Mouse (Mus musculus) hindbrain, postnatal 0 days (tissue): ENCODE data around the gene Limch1. TPM values are rescaled to one million over a fixed set of nuclear protein-coding genes. Genes with fewer than 3 reads are reported as not detected.

ENCODE experiments used
- ATAC-seq: fragments of 200-750 bp; cut with Nextera tagmentation; 2 replicates; pipeline ENCODE4 v1.8.0; 2017; ENCODE audit warnings: mild to moderate bottlenecking, moderate TSS enrichment, moderate library complexity
- DNase-seq: peaks from one replicate; pipeline ENCODE4 v3.0.0-alpha.2; 2015; ENCODE audit warnings: low spot score
- H3K27ac ChIP-seq: fragments of 300-500 bp; sonication (generic); 2 replicates; pipeline ENCODE4 v1.5.1; 2014; ENCODE audit warnings: mild to moderate bottlenecking
- H3K27me3 ChIP-seq: fragments of 300-500 bp; sonication (generic); 2 replicates; pipeline ENCODE4 v1.6.1; 2014; ENCODE audit warnings: low read length, mixed read lengths; ENCODE audit not compliant: insufficient read depth
- H3K36me3 ChIP-seq: fragments of 300-500 bp; sonication (generic); 2 replicates; pipeline ENCODE4 v1.6.1; 2014; ENCODE audit warnings: low read length, mixed read lengths; ENCODE audit not compliant: insufficient read depth
- H3K4me1 ChIP-seq: fragments of 300-500 bp; sonication (generic); 2 replicates; pipeline ENCODE4 v1.6.1; 2014; ENCODE audit warnings: antibody characterized with exemption, low read length, mixed read lengths; ENCODE audit not compliant: insufficient read depth
- H3K4me2 ChIP-seq: fragments of 300-500 bp; sonication (generic); 2 replicates; pipeline ENCODE4 v1.6.1; 2014; ENCODE audit warnings: low read depth, mild to moderate bottlenecking, low read length, moderate library complexity, mixed read lengths
- H3K4me3 ChIP-seq: fragments of 300-500 bp; sonication (generic); 2 replicates; pipeline ENCODE4 v1.5.1; 2014; ENCODE audit warnings: low read length
- H3K9ac ChIP-seq: fragments of 300-500 bp; sonication (generic); replicated peaks from 2 replicates; pipeline ENCODE4 v1.6.1; 2014; ENCODE audit warnings: mild to moderate bottlenecking, low read length, moderate library complexity, mixed read lengths
- H3K9me3 ChIP-seq: fragments of 300-500 bp; sonication (generic); 2 replicates; pipeline ENCODE4 v1.6.1; 2016; ENCODE audit warnings: low read length, mixed read lengths
- CTCF ChIP-seq: IDR thresholded peaks from 2 replicates; pipeline ENCODE4 v1.5.1; 2016; ENCODE audit warnings: antibody characterized with exemption, control low read depth, low read depth
- WGBS: fragments of 180-500 bp; shearing (Covaris S2); extraction: QIAGEN DNeasy Blood & Tissue Kit; methylation state at CpG from one replicate; pipeline ENCODE4 v1.1.7; 2014; 5-methylcytosine and 5-hydroxymethylcytosine counted together
- polyA plus RNA-seq: library from polyadenylated mRNA; unstranded; fragments of >200 nt; fragmentation: Nextera tagmentation; extraction: Ambion mirVana; gene quantifications from 2 replicates; pipeline ENCODE4 v1.2.1, GENCODE M21; 2015
- total RNA-seq: library from RNA; depleted of rRNA; stranded (reverse); fragments of >200 nt; gene quantifications from 2 replicates; pipeline ENCODE4 v1.2.3, GENCODE M21; 2014

Gene Limch1
- total and polyA plus RNA-seq, 2 experiments from 2014 or later = 50.4 to 72.4 TPM

DNA sequence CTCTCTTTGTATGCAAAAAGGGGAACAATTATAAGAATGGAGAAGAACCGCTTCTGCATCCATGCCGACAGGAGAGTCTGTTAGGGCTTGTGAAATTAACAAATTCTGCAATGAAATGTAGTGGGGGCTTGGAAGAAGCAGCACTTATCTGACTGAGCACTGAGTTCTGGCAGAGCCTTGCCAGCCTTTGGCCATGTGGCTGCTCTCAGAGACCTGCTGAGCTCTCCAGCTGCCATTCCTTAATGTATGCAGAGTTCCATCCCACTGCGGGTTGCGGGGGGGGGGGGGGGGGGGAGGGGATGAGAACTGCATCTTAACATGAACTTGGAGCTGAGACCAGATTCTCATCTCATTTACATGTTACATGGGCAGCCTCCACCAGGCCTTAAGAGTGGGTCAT, 314.9 kb downstream of the Limch1 start:
- H3K4me1 ChIP-seq = no peaks in the 10 kb centered on the region
- no peak overlapping the region for H3K27ac ChIP-seq
- TF ChIP-seq CTCF = no peak
- DNase-seq (peak; percentile 52), ATAC-seq (0 out of 2 replicates have a peak, but pooled peaks have one; percentile 32)
- no peak overlapping the region for H3K4me3 ChIP-seq
- no peaks in the 10 kb centered on the region for H3K9me3 ChIP-seq
- no peaks in the 10 kb centered on the region for H3K27me3 ChIP-seq
- no peak overlapping the region for H3K4me2 ChIP-seq
- H3K36me3 ChIP-seq = peaks cover 3% of the 10 kb centered on the region; the same call in 1 of the 2 replicates
- H3K9ac ChIP-seq = no peak overlapping the region
- 34% methylated on average over 3 of the region's 4 CpGs for WGBS

DNA sequence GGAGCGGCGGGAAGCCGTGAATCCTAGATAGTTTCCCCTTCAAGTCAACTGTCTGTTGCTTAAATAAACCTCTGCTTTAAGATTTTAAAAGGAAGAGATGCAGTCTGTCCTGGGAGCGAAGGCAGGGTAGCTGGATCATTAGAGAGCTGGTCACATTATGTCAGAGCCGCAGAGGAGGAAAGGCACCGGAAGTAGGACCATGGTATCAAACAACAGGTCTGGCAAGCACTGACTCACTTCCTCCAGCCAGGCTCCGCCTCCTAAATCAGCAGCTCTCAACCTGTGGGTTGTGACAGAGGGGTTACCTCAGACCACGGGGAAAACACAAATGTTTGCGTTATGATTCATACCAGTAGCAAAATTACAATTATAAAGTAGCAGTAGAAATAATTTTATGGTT, 318.0 kb downstream of the Limch1 start:
- ATAC-seq = no peak
- H3K4me2 ChIP-seq = no peak overlapping the region
- no peak overlapping the region for H3K9ac ChIP-seq
- DNase-seq = no peak
- 91% methylated on average over 9 of the region's 9 CpGs for WGBS
- no peak for TF ChIP-seq CTCF
- H3K9me3 ChIP-seq = no peaks in the 10 kb centered on the region
- no peaks in the 10 kb centered on the region for H3K36me3 ChIP-seq
- no peak overlapping the region for H3K27ac ChIP-seq
- no peaks in the 10 kb centered on the region for H3K4me1 ChIP-seq
- H3K4me3 ChIP-seq = no peak overlapping the region
- H3K27me3 ChIP-seq = no peaks in the 10 kb centered on the region

DNA sequence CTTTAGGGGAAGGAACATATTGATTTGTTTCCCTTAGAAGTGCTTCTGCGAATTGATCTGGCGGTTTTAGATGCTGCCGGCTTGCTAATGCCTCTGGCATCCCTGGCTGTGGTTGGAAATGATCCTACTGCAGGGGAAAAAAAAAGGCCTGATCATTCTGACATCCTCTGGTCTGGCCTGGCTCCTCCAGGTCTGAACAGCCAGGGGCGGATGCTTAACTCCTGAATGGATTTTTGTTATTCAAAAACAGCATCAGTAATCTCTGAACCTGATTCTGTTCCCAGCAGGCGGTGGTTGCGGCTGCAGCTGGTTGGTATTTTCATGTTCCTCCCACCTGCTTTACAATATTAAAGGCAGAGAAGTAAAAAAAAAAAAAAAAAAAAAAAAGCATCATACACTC, 337.5 kb downstream of the Limch1 start:
- DNase-seq = no peak
- no peaks in the 10 kb centered on the region for H3K27me3 ChIP-seq
- no peak overlapping the region for H3K9ac ChIP-seq
- H3K4me3 ChIP-seq = no peak overlapping the region
- no peak overlapping the region for H3K27ac ChIP-seq
- no peak for TF ChIP-seq CTCF
- H3K4me2 ChIP-seq = no peak overlapping the region
- 41% methylated on average over 6 of the region's 6 CpGs for WGBS
- H3K4me1 ChIP-seq = no peaks in the 10 kb centered on the region
- ATAC-seq = no peak
- H3K36me3 ChIP-seq = no peaks in the 10 kb centered on the region
- peaks cover 4% of the 10 kb centered on the region for H3K9me3 ChIP-seq

DNA sequence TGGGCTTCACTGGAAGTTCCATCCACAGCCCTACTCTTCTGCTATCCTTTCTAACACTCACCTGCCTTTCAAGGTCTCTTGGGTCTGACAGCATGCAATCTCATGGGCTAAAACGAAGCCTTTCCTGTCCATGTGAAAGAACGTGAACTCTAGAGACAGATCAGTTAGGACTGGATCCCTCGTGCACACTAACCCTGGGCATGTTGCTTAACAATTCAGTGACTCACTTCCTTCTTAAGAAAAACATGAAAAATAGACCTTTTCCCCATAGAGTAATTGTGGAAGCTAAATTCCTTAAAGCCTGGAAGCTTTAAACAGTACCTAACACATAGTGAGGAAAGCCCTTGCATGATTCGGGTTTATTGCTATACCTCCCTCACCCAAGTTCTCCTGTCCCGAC, 345.2 kb downstream of the Limch1 start:
- Histone ChIP-seq H3K27me3 (peaks cover 53% of the 10 kb centered on the region), H3K9me3 (no peaks in the 10 kb centered on the region), H3K9ac (no peak overlapping the region), H3K4me2 (no peak overlapping the region), H3K27ac (no peak overlapping the region), H3K36me3 (no peaks in the 10 kb centered on the region), H3K4me1 (no peaks in the 10 kb centered on the region), H3K4me3 (no peak overlapping the region)
- 72% methylated on average over 5 of the region's 5 CpGs for WGBS
- no peak for ATAC-seq
- DNase-seq = no peak
- no peak for TF ChIP-seq CTCF

DNA sequence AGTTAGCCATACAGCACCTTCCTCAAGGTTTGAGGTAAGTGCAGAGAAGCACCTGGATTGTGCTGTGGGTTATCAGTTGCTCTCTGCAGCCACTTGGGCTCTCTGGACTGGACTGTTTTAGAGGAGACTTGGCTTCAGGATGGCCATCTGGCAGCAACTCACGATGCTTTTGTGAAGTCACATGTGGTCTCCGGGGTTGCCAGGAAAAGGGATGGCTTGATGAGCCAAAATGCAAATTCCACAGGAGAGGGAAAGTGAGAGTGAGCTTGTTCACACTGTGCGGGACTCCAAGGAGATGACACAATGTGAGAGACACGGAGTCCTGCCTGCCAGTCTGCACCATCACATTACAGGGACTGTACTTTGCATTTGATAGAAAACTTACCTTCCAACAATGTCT, 346.1 kb downstream of the Limch1 start:
- 7% methylated on average over 4 of the region's 4 CpGs for WGBS
- H3K27me3 ChIP-seq = peaks cover 58% of the 10 kb centered on the region
- no peak overlapping the region for H3K9ac ChIP-seq
- peak; percentile 90 for DNase-seq
- no peak; the same call in 1 of the 2 replicates for TF ChIP-seq CTCF
- no peak overlapping the region for H3K4me3 ChIP-seq
- no peak overlapping the region for H3K27ac ChIP-seq
- peak; percentile 92 for ATAC-seq
- no peaks in the 10 kb centered on the region for H3K4me1 ChIP-seq
- H3K36me3 ChIP-seq = no peaks in the 10 kb centered on the region
- no peak overlapping the region for H3K4me2 ChIP-seq
- no peaks in the 10 kb centered on the region for H3K9me3 ChIP-seq

DNA sequence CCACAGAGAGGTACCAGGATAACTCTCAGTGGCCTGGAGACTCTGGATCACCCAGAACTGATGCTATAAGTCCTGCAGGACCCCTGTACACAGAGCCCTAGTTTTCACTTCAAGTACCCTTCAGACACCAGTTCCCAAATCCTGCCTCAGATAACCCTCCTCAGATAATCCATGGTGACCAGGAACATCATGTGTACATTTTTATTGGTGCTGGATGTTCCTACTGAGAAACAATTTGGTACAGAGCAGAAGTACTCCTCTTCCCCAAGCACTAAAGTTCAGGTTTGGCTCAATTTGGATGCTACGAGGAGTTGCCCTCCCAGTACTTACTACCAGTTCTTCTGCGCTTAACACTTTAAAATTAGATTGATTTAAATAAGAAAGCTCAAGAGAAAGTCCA, 348.4 kb downstream of the Limch1 start:
- Histone ChIP-seq H3K27me3 (peaks cover 75% of the 10 kb centered on the region), H3K4me2 (no peak overlapping the region), H3K36me3 (no peaks in the 10 kb centered on the region), H3K4me1 (no peaks in the 10 kb centered on the region), H3K27ac (no peak overlapping the region), H3K9me3 (no peaks in the 10 kb centered on the region), H3K9ac (no peak overlapping the region), H3K4me3 (no peak overlapping the region)
- no peak for ATAC-seq
- WGBS = 16% methylated on average over 2 of the region's 2 CpGs
- TF ChIP-seq CTCF = no peak
- DNase-seq = no peak

DNA sequence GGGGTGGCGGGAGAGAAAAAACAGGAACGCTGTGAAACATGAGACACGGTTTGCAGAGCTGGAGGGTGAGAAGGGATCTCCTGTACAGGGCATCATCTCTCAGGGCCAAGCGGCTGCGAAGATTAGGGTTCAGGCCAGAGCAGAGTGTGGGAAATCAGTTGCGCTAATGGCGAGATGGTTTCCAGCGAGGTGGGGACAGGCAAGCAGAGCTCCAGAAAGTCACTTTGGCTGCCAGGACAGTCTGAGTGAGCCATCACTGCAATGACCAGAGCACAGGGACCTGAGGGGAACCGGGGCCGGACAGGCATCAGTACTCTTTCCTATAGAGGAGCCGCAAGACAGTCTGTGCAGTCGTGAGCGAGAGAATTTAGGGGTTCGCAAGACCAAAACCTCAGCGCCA, 349.5 kb downstream of the Limch1 start:
- H3K27ac ChIP-seq = no peak overlapping the region
- WGBS = 1% methylated on average over 15 of the region's 15 CpGs
- no peak for TF ChIP-seq CTCF
- 0 out of 2 replicates have a peak overlapping the region, but pooled peaks have one; percentile 16 for H3K4me2 ChIP-seq
- no peaks in the 10 kb centered on the region for H3K9me3 ChIP-seq
- H3K4me1 ChIP-seq = no peaks in the 10 kb centered on the region
- DNase-seq (no peak), ATAC-seq (no peak)
- H3K9ac ChIP-seq = no peak overlapping the region
- H3K4me3 ChIP-seq = no peak overlapping the region
- H3K36me3 ChIP-seq = no peaks in the 10 kb centered on the region
- peaks cover 82% of the 10 kb centered on the region for H3K27me3 ChIP-seq
